Comparison of ENCODE assay signal across 7 mouse cellular contexts in the genomic region with DNA sequence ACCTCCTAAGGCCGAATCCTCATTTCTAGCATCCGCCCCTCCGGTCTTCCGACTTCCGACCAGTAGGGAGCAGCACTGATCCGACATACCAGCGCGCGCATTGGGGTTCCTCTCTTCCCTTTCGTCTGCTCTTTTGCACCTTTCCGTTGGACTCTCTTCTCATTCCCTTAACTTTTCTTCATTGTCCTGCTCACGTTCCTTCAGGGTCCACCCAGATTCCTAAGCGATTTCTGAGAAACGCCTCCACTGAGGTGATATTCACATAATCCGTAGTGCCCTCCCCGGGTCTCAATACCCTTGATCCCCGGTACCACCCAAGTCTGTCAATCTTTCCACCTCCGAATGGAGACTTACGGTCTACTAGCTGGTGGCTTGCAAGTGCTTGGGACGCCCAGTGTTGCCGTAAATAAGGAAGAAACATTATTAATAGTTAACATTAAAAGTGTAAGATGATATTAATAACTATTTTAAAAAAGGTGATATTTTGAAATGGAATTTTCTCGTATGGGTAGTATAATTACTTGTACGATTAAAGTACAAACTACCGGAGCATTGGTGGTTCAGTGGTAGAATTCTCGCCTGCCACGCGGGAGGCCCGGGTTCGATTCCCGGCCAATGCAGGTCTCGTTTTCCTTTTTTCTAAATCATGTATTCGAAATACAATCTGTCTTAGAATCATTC. TPM values are rescaled to one million over a fixed set of nuclear protein-coding genes. Genes with fewer than 3 reads are reported as not detected.
DNase-seq lines count a peak whose midpoint lies in the region; ATAC-seq lines count a peak whose summit lies in the region.

No protein-coding gene starts in this region.

- peak; percentile 85 for DNase-seq in adrenal gland, postnatal 25 days
- DNase-seq in heart, adult 18-20 months = peak; percentile 91 to 96
- DNase-seq in kidney, adult 18-20 months = peak; percentile 89
- peak; percentile 86 for DNase-seq in limb, embryonic 10.5 days (ENCODE audit: low spot score)
- peak; percentile 74 for DNase-seq in skeletal muscle tissue, adult 2 months (ENCODE audit: low read depth, low spot score)

- H3K27me3 ChIP-seq in embryonic facial prominence, embryonic 12.5 days = no peaks in the 10 kb centered on the region
- H3K27me3 ChIP-seq in limb, embryonic 10.5 days (ENCODE audit: low read depth, poor library complexity, severe bottlenecking) = no peaks in the 10 kb centered on the region
- no peaks in the 10 kb centered on the region for H3K27me3 ChIP-seq in midbrain, embryonic 12.5 days

- peak overlapping the region; percentile 52 for H3K9ac ChIP-seq in embryonic facial prominence, embryonic 12.5 days
- peak overlapping the region; percentile 43 for H3K9ac ChIP-seq in midbrain, embryonic 12.5 days (replicated peaks)

- H3K4me1 ChIP-seq in embryonic facial prominence, embryonic 12.5 days = peaks cover 4% of the 10 kb centered on the region; the same call in 1 of the 2 replicates
- peaks cover 7% of the 10 kb centered on the region for H3K4me1 ChIP-seq in limb, embryonic 10.5 days
- peaks cover 8% of the 10 kb centered on the region for H3K4me1 ChIP-seq in midbrain, embryonic 12.5 days

- H3K36me3 ChIP-seq in embryonic facial prominence, embryonic 12.5 days = no peaks in the 10 kb centered on the region
- H3K36me3 ChIP-seq in limb, embryonic 10.5 days = no peaks in the 10 kb centered on the region
- no peaks in the 10 kb centered on the region for H3K36me3 ChIP-seq in midbrain, embryonic 12.5 days

- H3K27ac ChIP-seq in embryonic facial prominence, embryonic 12.5 days = peak overlapping the region; percentile 73
- peak overlapping the region; percentile 86 for H3K27ac ChIP-seq in limb, embryonic 10.5 days
- peak overlapping the region; percentile 55; the same call in 1 of the 2 replicates for H3K27ac ChIP-seq in midbrain, embryonic 12.5 days (replicated peaks)

- peak overlapping the region; percentile 32 for H3K4me2 ChIP-seq in embryonic facial prominence, embryonic 12.5 days (replicated peaks)
- H3K4me2 ChIP-seq in midbrain, embryonic 12.5 days (replicated peaks) = peak overlapping the region; percentile 43

- peak overlapping the region; percentile 58 for H3K4me3 ChIP-seq in embryonic facial prominence, embryonic 12.5 days
- H3K4me3 ChIP-seq in limb, embryonic 10.5 days = peak overlapping the region; percentile 71
- peak overlapping the region; percentile 55 for H3K4me3 ChIP-seq in midbrain, embryonic 12.5 days

- peak; percentile 73 for ATAC-seq in embryonic facial prominence, embryonic 12.5 days (ENCODE audit: insufficient number of reproducible peaks, insufficient read depth, low FRiP score, low TSS enrichment)
- peak; percentile 85 for ATAC-seq in midbrain, embryonic 12.5 days (ENCODE audit: low FRiP score, low read depth)

- under 1% methylated on average over 32 of the region's 32 CpGs for WGBS in embryonic facial prominence, embryonic 12.5 days
- under 1% methylated on average over 32 of the region's 32 CpGs for WGBS in limb, embryonic 10.5 days
- under 1% methylated on average over 32 of the region's 32 CpGs for WGBS in midbrain, embryonic 12.5 days

- H3K9me3 ChIP-seq in embryonic facial prominence, embryonic 12.5 days = no peaks in the 10 kb centered on the region
- H3K9me3 ChIP-seq in limb, embryonic 10.5 days (replicated peaks) = no peaks in the 10 kb centered on the region
- H3K9me3 ChIP-seq in midbrain, embryonic 12.5 days = no peaks in the 10 kb centered on the region

RNA-seq across cellular contexts. Expression of a gene that starts 5.8 kb away (rescaled TPM):
- total RNA-seq in adrenal gland, postnatal 25 days (2021) = 91.0 and 102 TPM in 2 replicates
- 3.1 and 3.6 TPM in 2 replicates for polyA plus RNA-seq in embryonic facial prominence, embryonic 12.5 days (2016; fragmentation: Nextera tagmentation; extraction: Ambion mirVana)
- total RNA-seq in heart, adult 18-20 months (2021) = 10 to 100 TPM in 1 of 2 experiments, 1 to 10 TPM in 1; 7.7 to 11.5 TPM
- polyA plus RNA-seq in limb, embryonic 10.5 days (2016; fragmentation: Nextera tagmentation; extraction: Ambion mirVana) = 1.7 and 2.0 TPM in 2 replicates
- polyA plus RNA-seq in midbrain, embryonic 12.5 days (2016; fragmentation: Nextera tagmentation; extraction: Ambion mirVana) = 2.2 and 3.1 TPM in 2 replicates

RNA-seq across cellular contexts. Expression of a gene that starts 6.1 kb away (rescaled TPM):
- 9.0 and 60.3 TPM in 2 replicates for total RNA-seq in adrenal gland, postnatal 25 days (2021)
- polyA plus RNA-seq in embryonic facial prominence, embryonic 12.5 days (2016; fragmentation: Nextera tagmentation; extraction: Ambion mirVana) = 41.3 and 50.1 TPM in 2 replicates
- total RNA-seq in heart, adult 18-20 months (2021) = 10 to 100 TPM in 1 of 2 experiments, 1 to 10 TPM in 1; 4.0 to 15.4 TPM
- 19.5 and 28.4 TPM in 2 replicates for polyA plus RNA-seq in limb, embryonic 10.5 days (2016; fragmentation: Nextera tagmentation; extraction: Ambion mirVana)
- polyA plus RNA-seq in midbrain, embryonic 12.5 days (2016; fragmentation: Nextera tagmentation; extraction: Ambion mirVana) = 21.4 and 30.7 TPM in 2 replicates

RNA-seq across cellular contexts. Expression of a gene that starts 7.3 kb away (rescaled TPM):
- total RNA-seq in adrenal gland, postnatal 25 days (2021) = 105 and 138 TPM in 2 replicates
- 17.9 and 30.8 TPM in 2 replicates for polyA plus RNA-seq in embryonic facial prominence, embryonic 12.5 days (2016; fragmentation: Nextera tagmentation; extraction: Ambion mirVana)
- 10 to 100 TPM; 11.0 to 14.3 TPM for total RNA-seq in heart, adult 18-20 months (2021)
- polyA plus RNA-seq in limb, embryonic 10.5 days (2016; fragmentation: Nextera tagmentation; extraction: Ambion mirVana) = 8.0 and 10.2 TPM in 2 replicates
- polyA plus RNA-seq in midbrain, embryonic 12.5 days (2016; fragmentation: Nextera tagmentation; extraction: Ambion mirVana) = 6.0 and 10.1 TPM in 2 replicates

RNA-seq across cellular contexts. Expression of a gene that starts 11.7 kb away (rescaled TPM):
- 26.4 and 32.4 TPM in 2 replicates for total RNA-seq in adrenal gland, postnatal 25 days (2021)
- 8.3 and 8.9 TPM in 2 replicates for polyA plus RNA-seq in embryonic facial prominence, embryonic 12.5 days (2016; fragmentation: Nextera tagmentation; extraction: Ambion mirVana)
- total RNA-seq in heart, adult 18-20 months (2021) = 1 to 10 TPM; 2.0 to 3.6 TPM
- 6.8 and 7.9 TPM in 2 replicates for polyA plus RNA-seq in limb, embryonic 10.5 days (2016; fragmentation: Nextera tagmentation; extraction: Ambion mirVana)
- polyA plus RNA-seq in midbrain, embryonic 12.5 days (2016; fragmentation: Nextera tagmentation; extraction: Ambion mirVana) = 5.8 TPM in 2 replicates

RNA-seq across cellular contexts. Expression of a gene that starts 12.3 kb away (rescaled TPM):
- total RNA-seq in adrenal gland, postnatal 25 days (2021) = not detected in 2 replicates
- not detected in 2 replicates for polyA plus RNA-seq in embryonic facial prominence, embryonic 12.5 days (2016; fragmentation: Nextera tagmentation; extraction: Ambion mirVana)
- total RNA-seq in heart, adult 18-20 months (2021) = not detected
- not detected in 2 replicates for polyA plus RNA-seq in limb, embryonic 10.5 days (2016; fragmentation: Nextera tagmentation; extraction: Ambion mirVana)
- polyA plus RNA-seq in midbrain, embryonic 12.5 days (2016; fragmentation: Nextera tagmentation; extraction: Ambion mirVana) = not detected in 2 replicates

Comparison
In these comparisons a context has a peak if more than half of its experiments do, and no peak if none do; other contexts are left out.
1. Peak in every context shown above with its lines: DNase-seq, ATAC-seq, H3K4me3 ChIP-seq and H3K27ac ChIP-seq.